Mouse (Mus musculus): ENCODE measurements at regions not wholly inside any gene's neighbourhood (a gene's known extent, or its start where the extent isn't known, plus 50 kb on each side); places are given as distances from the start of the nearest gene placed in this dataset.

GRCm38 (mm10) chr9:52448245-52448644 lies 231.3 kb downstream of the AI593442 start:
- no peak for TF ChIP-seq ZC3H11A (IDR thresholded peaks at IDR 0.05; ENCODE audit: low read depth, low read length)
- no peak for TF ChIP-seq CTCF (IDR thresholded peaks at IDR 0.05 in 2 of 3, conservative IDR thresholded peaks at IDR 0.05 in 1 of 3; ENCODE audit: control insufficient read depth in 1 of 3, insufficient read depth in 1 of 3, low read depth in 2 of 3, low read length in 3 of 3, poor library complexity in 1 of 3, severe bottlenecking in 1 of 3)
